Mouse (Mus musculus) liver, embryonic 16.5 days (tissue): ENCODE measurements around the gene Arhgap44. TPM values are rescaled to one million over a fixed set of nuclear protein-coding genes. Genes with fewer than 3 reads are reported as not detected.

ENCODE experiments used
- ATAC-seq: fragments of 200-750 bp; cut with Nextera tagmentation; 2 replicates; pipeline ENCODE4 v1.8.0; 2017; ENCODE audit warnings: low read depth, mild to moderate bottlenecking, moderate number of reproducible peaks, moderate library complexity
- H3K27ac ChIP-seq: fragments of 300-500 bp; sonication (generic); 2 replicates; pipeline ENCODE4 v1.5.1; 2014; ENCODE audit warnings: mild to moderate bottlenecking, low read length
- H3K27me3 ChIP-seq: fragments of 300-500 bp; sonication (generic); 2 replicates; pipeline ENCODE4 v1.6.1; 2014; ENCODE audit warnings: low read depth, low read length, mixed read lengths; ENCODE audit not compliant: control insufficient read depth, insufficient read depth
- H3K36me3 ChIP-seq: fragments of 300-500 bp; sonication (generic); 2 replicates; pipeline ENCODE4 v1.6.1; 2014; ENCODE audit warnings: mild to moderate bottlenecking; ENCODE audit not compliant: control insufficient read depth, insufficient read depth
- H3K4me1 ChIP-seq: fragments of 300-500 bp; sonication (generic); 2 replicates; pipeline ENCODE4 v1.6.1; 2014; ENCODE audit warnings: low read depth, low read length, mixed read lengths; ENCODE audit not compliant: control insufficient read depth
- H3K4me2 ChIP-seq: fragments of 300-500 bp; sonication (generic); 2 replicates; pipeline ENCODE4 v1.6.1; 2014; ENCODE audit warnings: low read depth, low read length, mixed read lengths
- H3K4me3 ChIP-seq: fragments of 300-500 bp; sonication (generic); 2 replicates; pipeline ENCODE4 v1.5.1; 2014; ENCODE audit warnings: low read depth, mild to moderate bottlenecking, low read length
- H3K9ac ChIP-seq: fragments of 300-500 bp; sonication (generic); 2 replicates; pipeline ENCODE4 v1.6.1; 2014; ENCODE audit warnings: low read depth, low read length
- H3K9me3 ChIP-seq: fragments of 300-500 bp; sonication (generic); replicated peaks from 2 replicates; pipeline ENCODE4 v1.6.1; 2016; ENCODE audit warnings: low read length; ENCODE audit not compliant: control insufficient read depth
- WGBS: fragments of 180-500 bp; shearing (Covaris S2); extraction: QIAGEN DNeasy Blood & Tissue Kit; methylation state at CpG from one replicate; pipeline ENCODE4 v1.1.7; 2014; ENCODE audit not compliant: insufficient replicate concordance; 5-methylcytosine and 5-hydroxymethylcytosine counted together
- polyA plus RNA-seq: library from polyadenylated mRNA; unstranded; fragments of >200 nt; fragmentation: Nextera tagmentation; extraction: Ambion mirVana; gene quantifications from 2 replicates; pipeline ENCODE4 v1.2.1, GENCODE M21; 2015

The Arhgap44 gene
- polyA plus RNA-seq, 1 experiment from 2014 or later, result 0.85 TPM

- Histone ChIP-seq H3K4me2 (no peak overlapping the region), H3K27me3 (no peaks in the 10 kb centered on the region), H3K27ac (no peak overlapping the region), H3K4me3 (no peak overlapping the region), H3K4me1 (no peaks in the 10 kb centered on the region), H3K9ac (no peak overlapping the region), H3K36me3 (no peaks in the 10 kb centered on the region), H3K9me3 (no peaks in the 10 kb centered on the region)
- 51% methylated on average over 11 of the region's 11 CpGs for WGBS
- ATAC-seq, result no peak
Measured at GRCm38 (mm10) chr11:65101206-65101605, 61.6 kb downstream of the Arhgap44 start.

- no peak for ATAC-seq
- H3K27ac ChIP-seq, result no peak overlapping the region
Measured at GRCm38 (mm10) chr11:65100031-65100430, 62.7 kb downstream of the Arhgap44 start.

GRCm38 (mm10) chr11:65097526-65098070 is 65.2 kb downstream of the Arhgap44 start:
- WGBS, result 57% methylated on average over 4 of the region's 4 CpGs
- no peaks in the 10 kb centered on the region for H3K9me3 ChIP-seq
- H3K4me3 ChIP-seq, result no peak overlapping the region
- no peak overlapping the region for H3K27ac ChIP-seq
- no peak overlapping the region for H3K9ac ChIP-seq
- no peaks in the 10 kb centered on the region for H3K27me3 ChIP-seq
- H3K4me2 ChIP-seq, result no peak overlapping the region
- H3K4me1 ChIP-seq, result no peaks in the 10 kb centered on the region
- no peaks in the 10 kb centered on the region for H3K36me3 ChIP-seq
- ATAC-seq, result no peak

More at GRCm38 (mm10) chr11:65100031-65100430, 62.7 kb downstream of the Arhgap44 start:
- H3K9ac ChIP-seq, result no peak overlapping the region
- 64% methylated on average over 8 of the region's 8 CpGs for WGBS
- H3K36me3 ChIP-seq, result no peaks in the 10 kb centered on the region
- H3K4me2 ChIP-seq, result no peak overlapping the region
- no peaks in the 10 kb centered on the region for H3K27me3 ChIP-seq
- H3K4me1 ChIP-seq, result no peaks in the 10 kb centered on the region
- H3K9me3 ChIP-seq, result no peaks in the 10 kb centered on the region
- H3K4me3 ChIP-seq, result no peak overlapping the region

- WGBS, result 79% methylated on average over 5 of the region's 5 CpGs
- no peak overlapping the region for H3K4me2 ChIP-seq
- no peak overlapping the region for H3K4me3 ChIP-seq
- no peaks in the 10 kb centered on the region for H3K9me3 ChIP-seq
- H3K27me3 ChIP-seq, result no peaks in the 10 kb centered on the region
- no peaks in the 10 kb centered on the region for H3K36me3 ChIP-seq
- no peak overlapping the region for H3K27ac ChIP-seq
- ATAC-seq, result no peak
- H3K4me1 ChIP-seq, result no peaks in the 10 kb centered on the region; the same call in 1 of the 2 replicates
- no peak overlapping the region for H3K9ac ChIP-seq
Measured at GRCm38 (mm10) chr11:65096866-65097265, 65.9 kb downstream of the Arhgap44 start.

- Histone ChIP-seq H3K27ac (no peak overlapping the region), H3K9me3 (no peaks in the 10 kb centered on the region), H3K4me3 (no peak overlapping the region), H3K36me3 (no peaks in the 10 kb centered on the region), H3K4me1 (no peaks in the 10 kb centered on the region; the same call in none of the 2 replicates), H3K9ac (no peak overlapping the region), H3K4me2 (no peak overlapping the region), H3K27me3 (no peaks in the 10 kb centered on the region)
- ATAC-seq, result no peak
- 55% methylated on average over 8 of the region's 8 CpGs for WGBS
Measured at GRCm38 (mm10) chr11:65092851-65093250, 69.9 kb downstream of the Arhgap44 start.

GRCm38 (mm10) chr11:65090386-65090785 is 72.4 kb downstream of the Arhgap44 start:
- ATAC-seq, result no peak
- H3K4me3 ChIP-seq, result no peak overlapping the region
- WGBS, result 67% methylated on average over 6 of the region's 6 CpGs
- no peaks in the 10 kb centered on the region for H3K9me3 ChIP-seq
- no peaks in the 10 kb centered on the region for H3K27me3 ChIP-seq
- no peak overlapping the region for H3K27ac ChIP-seq
- H3K36me3 ChIP-seq, result no peaks in the 10 kb centered on the region
- no peak overlapping the region for H3K9ac ChIP-seq
- H3K4me2 ChIP-seq, result no peak overlapping the region
- no peaks in the 10 kb centered on the region; the same call in none of the 2 replicates for H3K4me1 ChIP-seq

GRCm38 (mm10) chr11:65089982-65090381 is 72.8 kb downstream of the Arhgap44 start:
- Histone ChIP-seq H3K4me3 (no peak overlapping the region), H3K36me3 (no peaks in the 10 kb centered on the region), H3K4me1 (no peaks in the 10 kb centered on the region; the same call in none of the 2 replicates), H3K27me3 (no peaks in the 10 kb centered on the region), H3K9ac (no peak overlapping the region), H3K27ac (no peak overlapping the region), H3K9me3 (no peaks in the 10 kb centered on the region), H3K4me2 (no peak overlapping the region)
- WGBS, result 46% methylated on average over 3 of the region's 3 CpGs
- ATAC-seq, result no peak

GRCm38 (mm10) chr11:65089282-65089681 is 73.5 kb downstream of the Arhgap44 start:
- H3K36me3 ChIP-seq, result no peaks in the 10 kb centered on the region
- 62% methylated on average over 6 of the region's 6 CpGs for WGBS
- no peak overlapping the region for H3K4me2 ChIP-seq
- H3K4me3 ChIP-seq, result no peak overlapping the region
- no peak overlapping the region for H3K27ac ChIP-seq
- H3K9me3 ChIP-seq, result no peaks in the 10 kb centered on the region
- no peak overlapping the region for H3K9ac ChIP-seq
- no peaks in the 10 kb centered on the region; the same call in none of the 2 replicates for H3K4me1 ChIP-seq
- ATAC-seq, result no peak
- H3K27me3 ChIP-seq, result no peaks in the 10 kb centered on the region

- no peak overlapping the region for H3K4me2 ChIP-seq
Measured at GRCm38 (mm10) chr11:65088451-65089222, 74.1 kb downstream of the Arhgap44 start.

More at GRCm38 (mm10) chr11:65088451-65089222, 74.1 kb downstream of the Arhgap44 start:
- Histone ChIP-seq H3K36me3 (no peaks in the 10 kb centered on the region), H3K27ac (no peak overlapping the region), H3K4me1 (no peaks in the 10 kb centered on the region; the same call in none of the 2 replicates), H3K9ac (no peak overlapping the region), H3K9me3 (no peaks in the 10 kb centered on the region), H3K27me3 (no peaks in the 10 kb centered on the region), H3K4me3 (no peak overlapping the region)
- 27% methylated on average over 5 of the region's 5 CpGs for WGBS
- no peak for ATAC-seq
